Mouse (Mus musculus) frontal cortex, postnatal 25 days (tissue): ENCODE measurements around the gene Ppm1h.

Experiments
- DNase-seq, 2 experiments: peaks; one replicate each; pipeline ENCODE4 v3.0.0; 2022; ENCODE audit warnings: low spot score in 2 of 2

The Ppm1h gene

DNA sequence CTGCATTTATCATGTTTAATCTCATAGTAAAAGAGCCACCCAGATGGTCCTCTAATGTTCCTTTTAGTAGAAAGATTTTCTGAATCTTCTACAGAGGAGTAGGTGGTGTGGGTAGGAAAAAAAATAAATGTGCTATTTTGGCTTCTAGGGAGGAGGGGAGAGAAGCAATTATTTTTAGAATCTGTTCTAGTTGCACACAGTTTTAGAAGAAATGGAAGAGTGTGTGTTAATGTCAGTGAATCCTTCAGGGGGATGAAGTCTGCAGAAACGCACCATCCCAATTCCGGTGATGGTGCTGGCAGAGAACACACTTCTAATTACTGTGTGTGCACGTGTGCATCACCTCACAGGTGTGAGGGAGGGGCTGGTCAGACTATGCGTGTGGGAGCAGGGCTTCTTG is 129.6 kb downstream of the Ppm1h start:
- no peak for DNase-seq

DNA sequence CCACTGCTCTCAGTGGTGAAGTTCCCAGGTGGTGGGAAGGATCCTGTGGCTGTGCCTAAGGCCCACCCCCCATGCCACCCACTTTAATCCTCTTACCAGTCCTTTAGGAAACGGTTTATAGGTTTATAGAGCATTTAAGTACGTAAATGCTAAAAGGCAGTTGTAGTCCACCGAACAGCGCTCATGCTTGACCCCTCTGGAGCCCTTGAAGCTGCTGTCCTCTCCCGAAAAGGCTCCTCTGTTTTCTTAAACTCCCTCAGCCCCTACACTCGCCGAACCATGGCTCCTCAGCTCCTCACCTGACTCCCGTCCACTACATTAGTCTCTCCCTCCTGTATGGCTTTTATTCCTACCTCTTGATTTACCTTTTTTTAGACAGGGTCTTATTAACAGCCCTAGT is 131.3 kb downstream of the Ppm1h start:
- DNase-seq = no peak

DNA sequence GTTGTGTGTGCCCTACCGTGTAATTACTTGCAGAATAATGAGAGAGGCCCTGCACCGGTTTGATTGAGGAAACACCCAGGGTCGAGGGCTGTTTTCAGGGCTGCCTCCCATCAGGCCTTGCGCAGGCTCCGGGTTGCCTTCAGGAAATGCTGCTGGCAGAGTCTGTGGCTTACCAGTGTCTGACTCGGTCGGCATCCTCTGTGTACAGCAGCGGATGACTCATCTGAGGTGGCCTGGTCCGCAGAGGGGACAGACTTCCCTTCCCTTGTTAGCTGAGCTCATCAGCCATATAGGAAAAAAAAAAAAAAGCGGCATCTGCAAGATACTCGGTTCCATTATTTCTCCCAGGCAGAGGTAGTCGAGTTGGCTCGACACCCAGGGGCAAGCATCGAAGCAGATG is 136.5 kb downstream of the Ppm1h start:
- no peak for DNase-seq

DNA sequence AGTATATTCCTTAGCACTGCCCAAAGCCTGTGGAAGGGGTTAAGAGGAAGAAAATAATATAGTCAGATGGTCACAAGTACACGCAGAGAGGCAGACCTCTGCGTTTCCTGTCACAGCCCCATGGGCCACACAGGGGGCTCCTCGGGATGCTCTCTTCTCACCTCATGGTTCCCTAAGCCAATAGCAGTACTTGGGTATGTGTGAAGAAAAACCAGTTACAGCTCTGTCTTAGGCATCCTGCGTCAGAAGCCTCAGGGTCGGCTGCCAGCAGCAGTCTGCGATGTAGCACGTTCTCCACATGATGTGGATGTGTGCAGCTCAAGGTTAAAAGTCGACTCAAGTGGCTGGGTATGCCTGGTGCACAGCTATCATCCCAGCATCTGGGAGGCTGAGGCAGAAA is 139.2 kb downstream of the Ppm1h start:
- no peak for DNase-seq

DNA sequence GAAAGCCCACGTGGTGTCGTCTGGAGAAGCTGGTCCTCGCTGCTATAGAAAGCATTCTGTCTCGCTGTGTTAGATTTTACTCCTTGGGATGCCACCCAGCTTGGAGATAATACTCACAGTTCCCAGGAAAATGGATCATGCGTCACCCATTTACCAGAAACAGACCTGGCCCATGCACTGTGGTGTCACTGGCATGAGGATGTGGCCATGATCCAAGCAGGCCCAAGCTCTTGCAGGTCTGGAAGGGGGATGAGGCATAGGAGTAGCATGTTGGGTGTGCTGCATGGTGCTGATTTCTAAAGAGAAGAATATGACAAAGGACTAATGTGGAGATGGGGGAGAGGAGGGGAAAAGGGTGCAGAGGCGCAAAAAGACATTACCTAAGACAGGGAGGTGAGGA is 141.2 kb downstream of the Ppm1h start:
- DNase-seq = no peak

DNA sequence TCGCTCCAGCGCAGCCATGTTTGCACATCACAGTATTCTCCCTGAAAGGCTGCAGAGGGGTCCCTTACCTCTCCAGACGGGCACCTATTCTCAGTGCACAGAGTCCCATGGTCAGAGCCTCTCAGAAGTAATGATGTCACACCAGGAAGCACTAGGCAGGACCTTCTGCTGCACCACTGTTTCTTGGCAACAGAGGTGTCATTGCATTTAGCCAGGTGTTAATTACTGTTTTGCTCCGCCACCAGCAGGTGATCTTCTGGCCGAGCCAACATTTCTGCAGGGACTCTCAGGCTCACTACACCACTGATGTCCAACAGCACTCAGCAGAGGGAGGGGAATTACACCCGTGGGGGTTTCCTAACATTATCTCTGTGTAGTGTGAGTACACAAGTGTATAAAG is 143.0 kb downstream of the Ppm1h start:
- DNase-seq = no peak

DNA sequence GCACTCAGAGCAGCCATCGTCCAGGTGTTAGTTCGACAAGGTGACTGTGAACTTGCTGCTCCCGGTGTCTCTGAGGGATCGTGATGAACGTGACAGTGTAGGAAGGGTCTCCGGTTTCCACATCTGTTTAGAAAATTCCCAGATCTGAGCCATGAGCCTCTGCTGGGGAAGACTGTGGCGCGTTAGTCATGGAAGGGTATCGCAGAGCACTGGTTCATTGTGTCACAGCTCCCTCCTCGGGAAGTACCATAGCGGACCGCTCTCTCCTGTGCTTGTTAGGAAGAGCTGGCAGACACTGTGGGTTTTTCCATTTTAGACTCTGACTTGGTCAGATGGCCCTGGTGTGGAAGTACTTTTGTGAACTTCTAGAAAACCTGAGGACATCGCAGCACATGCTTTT is 145.1 kb downstream of the Ppm1h start:
- no peak for DNase-seq

DNA sequence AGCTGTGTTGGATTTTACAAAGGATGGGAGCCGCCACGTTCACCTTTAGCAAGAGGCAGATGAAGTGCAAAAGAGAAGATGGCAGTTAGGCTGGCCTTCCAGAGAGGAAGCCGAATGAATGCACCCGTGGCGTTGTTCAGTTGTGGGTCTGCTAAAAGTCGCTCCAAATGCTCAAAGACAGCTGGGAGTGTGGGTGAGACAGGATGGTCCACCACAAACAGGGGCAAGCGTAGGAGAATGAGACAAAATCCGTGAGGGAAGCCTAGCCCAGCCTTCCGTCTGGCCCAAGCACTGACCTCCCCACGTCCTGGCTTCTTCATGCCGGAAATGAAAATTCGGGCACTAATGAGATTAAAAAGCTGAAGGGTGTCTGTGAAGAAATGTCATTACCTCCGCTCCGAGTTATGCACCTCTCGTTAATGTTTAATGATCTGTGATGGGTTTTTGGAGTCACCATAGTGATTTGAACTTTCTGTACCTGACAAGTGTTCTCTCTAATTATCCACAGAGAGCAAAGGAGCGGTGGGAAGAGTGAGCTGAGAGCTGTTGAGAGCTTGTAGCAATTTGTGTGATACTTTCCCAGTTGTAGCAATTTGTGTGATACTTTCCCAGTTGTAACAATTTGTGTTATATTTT is 148.3 kb downstream of the Ppm1h start:
- DNase-seq = no peak

DNA sequence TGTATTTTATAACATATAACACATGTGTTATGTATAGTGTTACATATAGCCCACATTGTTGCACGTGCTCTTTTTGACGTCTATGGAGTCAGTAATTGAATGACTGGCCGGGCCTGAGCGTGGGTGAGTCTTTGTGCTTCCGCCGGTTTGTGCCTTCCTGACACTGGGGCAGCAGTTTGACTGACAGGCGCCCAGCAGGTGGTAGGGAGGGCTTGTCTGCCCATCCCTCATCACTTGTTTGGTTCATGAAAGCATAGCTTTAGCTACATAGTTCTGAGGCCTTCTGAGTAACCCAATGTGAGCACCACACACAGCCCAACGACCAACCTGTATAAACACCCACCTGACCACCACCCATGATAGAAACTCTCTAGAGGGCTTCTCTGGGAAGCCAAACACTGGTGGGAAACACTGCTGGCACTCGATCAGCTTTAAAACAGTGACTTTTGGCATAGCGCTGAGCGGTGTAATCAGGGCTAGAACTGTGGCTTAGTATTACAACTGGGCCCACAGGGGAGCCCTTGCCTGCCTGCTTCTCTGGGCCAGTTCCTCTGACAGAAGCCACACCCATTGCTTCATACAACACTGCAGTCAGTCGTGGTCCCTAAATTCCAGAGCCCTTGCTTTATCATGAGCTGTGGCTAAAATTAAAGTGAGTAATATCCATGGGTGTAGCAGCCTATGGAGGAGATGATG is 149.3 kb downstream of the Ppm1h start:
- no peak for DNase-seq

DNA sequence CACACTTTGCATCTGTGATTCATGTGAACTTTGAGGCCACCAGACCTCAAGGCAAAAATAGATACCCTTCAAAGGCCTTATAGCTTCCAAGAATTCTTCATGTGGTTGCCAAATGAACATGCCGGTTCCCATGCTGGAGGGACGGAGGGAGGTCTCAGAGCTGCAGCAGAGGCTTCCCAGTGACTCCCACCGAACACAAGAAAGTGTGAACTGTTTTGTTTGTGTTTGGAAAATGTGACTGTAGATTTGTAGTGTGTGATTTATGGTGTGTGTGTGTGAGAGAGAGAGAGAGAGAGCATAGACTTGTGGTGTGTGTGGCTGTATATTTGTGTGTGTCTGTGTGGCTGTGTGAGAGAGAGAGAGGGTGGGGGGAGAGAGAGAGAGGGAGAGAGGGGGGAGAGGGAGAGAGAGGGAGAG is 151.2 kb downstream of the Ppm1h start:
- no peak for DNase-seq

DNA sequence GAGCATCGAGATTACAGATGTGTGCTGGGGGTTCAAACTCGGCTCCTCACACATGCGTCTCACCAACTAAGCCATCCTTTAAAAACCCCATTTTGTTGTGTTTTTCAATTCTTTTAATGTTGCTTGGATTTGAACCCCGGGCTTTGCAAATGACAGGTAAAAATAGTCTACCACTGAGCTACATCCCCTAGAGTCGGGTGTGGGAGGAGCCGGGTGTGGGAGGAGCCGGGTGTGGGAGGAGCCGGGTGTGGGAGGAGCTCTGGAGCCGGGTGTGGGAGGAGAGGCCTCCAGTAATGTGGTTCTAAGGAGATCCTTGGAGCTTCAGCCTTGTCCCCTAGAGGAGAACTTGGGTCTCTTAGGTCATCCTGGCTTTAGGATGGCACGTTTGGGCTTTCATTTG is 152.1 kb downstream of the Ppm1h start:
- DNase-seq = no peak

DNA sequence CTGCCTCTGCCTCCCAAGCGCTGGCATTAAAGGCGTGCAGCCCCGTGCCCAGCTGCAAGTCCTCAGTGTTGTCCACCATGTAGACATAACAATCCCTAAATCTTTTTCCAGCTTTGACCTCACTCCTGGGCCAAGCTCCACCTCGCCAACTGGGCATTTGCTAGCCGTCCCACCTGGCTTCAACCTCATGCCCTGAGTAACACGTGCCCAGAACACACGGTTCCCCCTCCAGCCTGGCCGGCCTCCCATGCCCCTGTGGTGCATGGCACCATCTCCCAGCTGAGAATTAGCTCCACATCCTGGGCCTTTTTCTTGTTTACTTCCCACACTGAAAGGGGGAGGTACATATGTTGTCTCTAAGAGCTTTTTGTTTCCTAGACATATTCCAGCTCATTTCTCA is 163.5 kb downstream of the Ppm1h start:
- no peak for DNase-seq

DNA sequence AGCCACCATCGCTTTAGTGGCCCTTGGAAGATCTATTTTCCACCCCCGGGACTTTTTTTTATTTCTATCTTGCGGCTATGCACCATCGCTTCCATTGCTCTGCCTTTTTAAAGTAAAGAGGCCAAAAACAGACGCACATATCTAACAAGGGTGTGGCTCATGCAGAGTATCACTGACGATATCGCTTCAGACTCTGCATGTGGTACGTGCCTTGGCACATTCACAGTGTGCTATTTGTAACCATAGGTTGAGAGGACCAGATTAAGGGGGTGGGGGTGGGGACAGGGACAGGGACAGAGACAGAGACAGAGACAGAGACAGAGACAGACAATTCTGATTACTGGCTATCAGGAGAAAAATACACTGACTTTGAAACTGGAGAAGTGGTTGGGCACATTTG is 164.4 kb downstream of the Ppm1h start:
- no peak for DNase-seq

DNA sequence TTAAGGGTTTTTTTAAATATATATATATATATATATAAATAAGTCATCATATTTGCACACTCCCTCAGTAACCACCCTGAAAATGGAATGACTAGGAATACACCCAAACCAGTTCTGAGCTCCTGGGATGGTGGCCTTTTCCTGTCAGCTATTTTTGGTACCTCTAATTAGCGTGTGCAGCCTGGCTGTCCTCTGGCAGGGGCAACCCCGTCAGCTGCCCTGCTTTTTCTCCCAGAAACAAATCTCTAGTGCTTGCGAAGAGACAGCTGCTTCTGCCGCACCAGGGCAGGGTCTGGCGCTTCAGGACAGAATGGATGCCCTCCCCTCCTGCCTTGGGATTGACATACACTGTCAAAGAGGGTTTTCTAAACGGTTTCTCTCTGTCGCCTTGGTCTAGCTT is 166.9 kb downstream of the Ppm1h start:
- DNase-seq = no peak

DNA sequence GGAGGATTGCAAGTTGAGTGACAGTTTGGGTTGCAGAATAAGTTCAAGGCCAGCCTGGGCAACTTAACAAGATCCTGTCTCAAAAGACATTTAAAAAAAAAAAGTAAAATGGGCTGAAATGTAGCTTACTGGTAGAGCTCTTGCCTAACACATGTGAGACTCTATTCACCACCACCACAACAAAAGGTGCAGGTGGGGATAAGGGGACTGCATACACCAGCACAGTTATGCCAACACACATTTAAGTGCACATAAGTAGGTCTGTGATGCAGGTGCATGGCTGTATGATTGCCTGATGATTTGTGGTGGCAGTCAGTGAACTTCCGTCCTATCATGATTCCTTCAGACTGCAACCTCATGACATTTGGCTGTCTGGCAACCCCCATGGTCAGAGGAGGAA is 167.9 kb downstream of the Ppm1h start:
- no peak for DNase-seq

DNA sequence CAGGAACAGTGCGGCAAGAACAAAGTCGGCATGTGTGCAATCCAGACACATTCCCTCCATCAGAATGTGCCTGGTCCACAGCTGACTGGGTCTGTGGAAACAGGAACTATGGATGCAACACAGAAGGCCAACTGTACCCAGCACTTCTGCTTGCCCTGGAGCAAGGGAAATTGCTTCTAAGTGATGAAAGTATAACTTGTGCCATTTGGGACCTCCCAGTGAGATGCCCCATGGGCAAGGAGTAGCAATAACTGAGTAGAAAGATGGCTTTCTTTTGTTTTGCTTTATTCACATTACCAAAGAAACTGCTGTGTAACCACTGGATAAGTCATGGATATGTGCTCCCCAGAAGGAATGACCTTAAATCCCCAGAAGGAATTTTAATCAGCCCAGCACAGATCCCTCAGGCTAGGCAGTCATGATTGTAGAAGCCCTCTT is 169.5 kb downstream of the Ppm1h start:
- DNase-seq = no peak

DNA sequence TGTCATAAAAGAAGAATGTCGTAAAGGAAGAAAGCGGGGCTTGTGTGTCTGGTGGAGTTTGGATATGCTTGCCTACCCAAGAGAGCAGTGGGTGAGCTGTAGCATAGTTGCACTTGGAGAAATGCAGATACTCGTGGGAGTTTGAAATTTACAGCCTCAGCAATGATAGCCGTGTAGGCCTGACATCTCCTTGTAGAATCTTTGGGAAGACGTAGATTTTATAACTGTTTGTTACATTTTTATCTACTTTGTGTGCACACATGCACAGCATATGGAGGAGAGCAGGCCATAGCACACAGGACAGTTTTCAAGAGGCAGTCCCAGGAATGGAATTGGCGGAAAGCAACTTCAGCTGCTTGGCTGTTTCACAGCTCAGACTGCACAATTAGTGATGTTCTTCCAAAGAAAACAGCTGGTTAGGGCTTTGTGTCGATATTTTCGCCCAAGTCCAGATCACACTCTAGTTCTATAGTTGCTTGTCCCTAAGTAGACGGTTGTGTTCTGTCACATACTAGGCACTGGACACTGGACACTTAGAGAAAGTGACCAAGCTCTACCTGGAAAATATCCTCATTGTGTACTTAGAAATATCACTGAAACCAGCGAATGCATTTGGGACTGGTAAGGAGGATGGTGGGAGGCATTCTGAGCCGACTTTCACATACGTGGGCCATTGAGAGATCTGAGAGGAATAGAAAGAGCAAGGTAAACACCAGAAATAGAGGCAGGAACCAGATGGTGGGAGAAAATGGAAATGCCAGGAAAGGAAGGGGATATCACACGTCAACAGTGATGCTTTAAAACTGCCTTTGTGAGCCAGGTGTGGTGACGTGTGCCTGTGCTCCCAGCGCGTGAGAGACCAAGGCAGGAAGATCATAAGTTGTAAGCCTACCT is 173.0 kb downstream of the Ppm1h start:
- peak in 1 of 2 experiments; percentile 25 for DNase-seq

DNA sequence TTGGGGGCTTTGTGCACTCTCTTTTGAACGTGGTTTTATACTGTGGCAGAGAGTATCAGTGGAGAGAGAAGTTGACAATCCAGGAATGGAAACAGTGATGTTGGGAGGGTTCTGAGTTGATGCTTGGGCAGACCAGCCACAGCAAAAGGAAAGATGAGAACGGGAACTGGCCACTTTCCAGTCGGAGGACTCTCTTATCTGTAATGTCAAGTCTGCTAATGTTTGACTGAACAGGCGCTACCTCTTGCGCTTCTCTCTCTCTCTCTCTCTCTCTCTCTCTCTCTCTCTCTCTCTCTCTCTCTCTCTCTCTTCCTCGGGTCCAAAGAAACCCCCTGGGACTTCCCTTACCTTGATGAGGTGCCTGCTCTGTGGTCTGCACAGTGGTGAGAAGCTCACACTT is 176.0 kb downstream of the Ppm1h start:
- no peak for DNase-seq

DNA sequence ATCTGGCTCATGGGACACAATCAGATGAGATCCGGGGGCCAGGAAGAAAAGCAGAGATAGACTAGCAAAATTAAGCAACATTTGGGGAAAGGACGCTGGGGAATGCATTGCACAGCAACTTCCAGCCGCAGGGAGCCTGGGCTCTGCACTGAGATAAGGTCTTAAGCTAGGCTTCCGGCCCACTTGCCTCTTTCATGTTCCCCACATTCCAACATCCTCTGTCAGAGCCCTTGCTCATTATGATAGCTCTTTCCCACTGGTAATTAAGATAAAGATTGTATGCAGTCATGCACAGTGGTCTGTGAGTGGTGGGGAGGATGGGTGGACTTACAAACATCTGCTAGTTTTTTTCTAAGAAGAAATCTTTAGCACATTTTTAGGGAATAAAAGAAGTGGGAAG is 176.6 kb downstream of the Ppm1h start:
- no peak for DNase-seq

DNA sequence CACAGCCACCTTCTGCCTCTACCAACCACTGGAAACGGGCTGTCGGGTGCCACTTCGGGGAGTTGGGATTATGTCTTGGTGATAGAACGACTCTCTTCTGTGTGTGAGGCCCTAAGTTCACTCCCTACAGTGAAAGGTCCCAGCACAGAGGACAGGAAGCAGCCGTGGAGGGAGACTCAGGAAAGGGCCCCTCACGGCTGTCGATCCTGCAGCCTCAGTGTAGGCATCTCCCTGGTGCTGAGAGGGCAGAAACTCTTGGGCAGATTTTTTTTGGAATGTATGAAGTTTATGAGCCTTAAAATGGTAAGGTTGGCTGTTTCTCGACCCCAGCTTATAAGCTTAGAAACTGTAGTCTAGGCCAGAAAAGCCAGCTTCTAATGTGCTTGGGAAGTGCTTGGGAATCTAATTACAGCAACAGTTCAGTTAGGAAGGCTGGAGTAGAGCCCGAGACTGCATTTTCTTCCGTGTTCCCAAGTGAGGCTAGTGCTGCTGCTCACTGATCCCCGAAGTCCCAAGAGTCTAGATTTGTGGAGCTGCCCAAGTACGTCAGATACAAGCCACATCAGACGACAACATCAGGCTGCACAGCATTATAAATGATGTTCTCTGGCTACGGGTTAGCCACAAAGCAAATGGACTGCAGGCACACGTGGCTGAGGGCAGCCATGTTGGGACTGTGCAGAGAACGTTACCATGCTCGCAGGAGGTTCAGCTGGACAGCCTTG is 177.6 kb downstream of the Ppm1h start:
- no peak for DNase-seq

DNA sequence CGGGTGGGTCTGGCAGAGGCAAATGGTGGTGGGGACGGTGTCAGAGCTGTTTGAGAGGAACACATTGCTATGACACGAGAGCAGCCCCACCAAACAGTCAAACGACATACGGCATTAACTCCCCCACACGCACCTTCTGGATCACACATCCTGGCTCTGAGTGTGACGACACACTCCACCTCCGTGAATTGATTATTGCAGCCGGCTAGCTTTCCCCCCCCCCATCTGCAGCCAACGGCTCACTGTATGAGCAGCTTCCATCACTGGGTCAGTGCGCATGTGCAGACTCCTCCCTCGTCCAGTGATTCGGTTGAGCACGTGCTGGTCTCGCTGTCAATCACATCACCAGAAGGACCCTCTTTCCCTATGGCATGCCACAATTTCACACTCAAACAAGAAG is 178.6 kb downstream of the Ppm1h start:
- no peak for DNase-seq
